Mouse (Mus musculus): Measurements from ENCODE around the gene Rnh1. TPM values are rescaled to one million over a fixed set of nuclear protein-coding genes. Genes with fewer than 3 reads are reported as not detected.
A peak's percentile ranks its signal among the peaks of the same experiment; 100 is the strongest.

Rnh1 gene
- polyA plus RNA-seq, 1 experiment from 2014 or later: 49.5 TPM

GRCm38 (mm10) chr7:141215101-141215879 lies 42.6 kb upstream of the Rnh1 start, which contains the start of gene Rassf7:
Gene Rassf7, plus strand, starts transcription at chr7:141215860.
- H3K9ac ChIP-seq: peak within 1 kb of the TSS; percentile 65
- no peaks in the 10 kb centered on the region for H3K36me3 ChIP-seq
- no peaks in the 10 kb centered on the region for H3K9me3 ChIP-seq
- peaks cover 20% of the 10 kb centered on the region for H3K4me1 ChIP-seq (replicated peaks)
- under 1% methylated on average over 41 of the region's 41 CpGs for WGBS
- peak within 1 kb of the TSS; percentile 65 for H3K4me3 ChIP-seq
- no peaks in the 10 kb centered on the region for H3K27me3 ChIP-seq
- H3K27ac ChIP-seq (replicated peaks): peak within 1 kb of the TSS; percentile 69
- ATAC-seq (ENCODE audit: low FRiP score, low read depth): peak; percentile 96
- H3K4me2 ChIP-seq: peak within 1 kb of the TSS; percentile 98

GRCm38 (mm10) chr7:141214310-141214709 lies 41.7 kb upstream of the Rnh1 start:
- Histone ChIP-seq H3K27ac (replicated peaks) (no peak overlapping the region), H3K4me1 (replicated peaks) (peaks cover 20% of the 10 kb centered on the region), H3K27me3 (no peaks in the 10 kb centered on the region), H3K4me3 (no peak overlapping the region), H3K4me2 (no peak overlapping the region), H3K9ac (no peak overlapping the region), H3K9me3 (no peaks in the 10 kb centered on the region), H3K36me3 (no peaks in the 10 kb centered on the region)
- WGBS: 83% methylated on average over 3 of the region's 3 CpGs
- no peak for ATAC-seq (ENCODE audit: low FRiP score, low read depth)

GRCm38 (mm10) chr7:141213605-141214235 lies 41.1 kb upstream of the Rnh1 start, which contains the start of gene Lmntd2:
Gene Lmntd2, minus strand, starts transcription at chr7:141214080.
- 96% methylated on average over 11 of the region's 11 CpGs for WGBS
- H3K36me3 ChIP-seq: no peaks in the 10 kb centered on the region
- H3K9me3 ChIP-seq: no peaks in the 10 kb centered on the region
- H3K4me1 ChIP-seq (replicated peaks): peaks cover 20% of the 10 kb centered on the region
- no peak for ATAC-seq (ENCODE audit: low FRiP score, low read depth)
- H3K9ac ChIP-seq: 0 out of 2 replicates have a peak within 1 kb of the TSS, but pooled peaks have one; percentile 65
- peak within 1 kb of the TSS; percentile 65 for H3K4me3 ChIP-seq
- no peaks in the 10 kb centered on the region for H3K27me3 ChIP-seq
- peak within 1 kb of the TSS; percentile 54 for H3K27ac ChIP-seq (replicated peaks)
- H3K4me2 ChIP-seq: peak within 1 kb of the TSS; percentile 98

- Histone ChIP-seq H3K27ac (replicated peaks) (no peak overlapping the region), H3K36me3 (no peaks in the 10 kb centered on the region), H3K4me2 (no peak overlapping the region), H3K4me1 (replicated peaks) (peaks cover 20% of the 10 kb centered on the region), H3K9me3 (no peaks in the 10 kb centered on the region), H3K9ac (no peak overlapping the region), H3K4me3 (no peak overlapping the region), H3K27me3 (no peaks in the 10 kb centered on the region)
- WGBS: 92% methylated on average over 3 of the region's 3 CpGs
- ATAC-seq (ENCODE audit: low FRiP score, low read depth): no peak
These were observed 40.5 kb upstream of the Rnh1 start for GRCm38 (mm10) chr7:141213133-141213532.

GRCm38 (mm10) chr7:141210606-141211131 lies 38.0 kb upstream of the Rnh1 start:
- H3K4me1 ChIP-seq (replicated peaks): peaks cover 6% of the 10 kb centered on the region

GRCm38 (mm10) chr7:141210137-141210536 lies 37.5 kb upstream of the Rnh1 start:
- no peaks in the 10 kb centered on the region for H3K36me3 ChIP-seq
- ATAC-seq (ENCODE audit: low FRiP score, low read depth): no peak
- no peak overlapping the region for H3K9ac ChIP-seq
- H3K4me2 ChIP-seq: no peak overlapping the region
- no peak overlapping the region for H3K4me3 ChIP-seq
- no peak overlapping the region for H3K27ac ChIP-seq (replicated peaks)
- H3K4me1 ChIP-seq (replicated peaks): peaks cover 5% of the 10 kb centered on the region
- 87% methylated on average over 12 of the region's 12 CpGs for WGBS
- no peaks in the 10 kb centered on the region for H3K27me3 ChIP-seq
- no peaks in the 10 kb centered on the region for H3K9me3 ChIP-seq

More at GRCm38 (mm10) chr7:141210606-141211131, 38.0 kb upstream of the Rnh1 start:
- H3K27me3 ChIP-seq: no peaks in the 10 kb centered on the region
- no peak overlapping the region for H3K9ac ChIP-seq
- H3K4me3 ChIP-seq: no peak overlapping the region
- no peaks in the 10 kb centered on the region for H3K36me3 ChIP-seq
- no peaks in the 10 kb centered on the region for H3K9me3 ChIP-seq
- no peak overlapping the region for H3K4me2 ChIP-seq
- no peak for ATAC-seq (ENCODE audit: low FRiP score, low read depth)
- WGBS: 91% methylated on average over 14 of the region's 14 CpGs
- H3K27ac ChIP-seq (replicated peaks): no peak overlapping the region

- Histone ChIP-seq H3K4me2 (no peak overlapping the region), H3K36me3 (no peaks in the 10 kb centered on the region), H3K27me3 (no peaks in the 10 kb centered on the region), H3K4me3 (no peak overlapping the region), H3K9ac (no peak overlapping the region), H3K9me3 (no peaks in the 10 kb centered on the region), H3K4me1 (replicated peaks) (no peaks in the 10 kb centered on the region), H3K27ac (replicated peaks) (no peak overlapping the region)
- no peak for ATAC-seq (ENCODE audit: low FRiP score, low read depth)
- WGBS: 84% methylated on average over 3 of the region's 3 CpGs
These were observed 36.9 kb upstream of the Rnh1 start for GRCm38 (mm10) chr7:141209526-141209925.

GRCm38 (mm10) chr7:141206182-141206937 lies 33.7 kb upstream of the Rnh1 start:
- no peak overlapping the region for H3K9ac ChIP-seq
- no peaks in the 10 kb centered on the region for H3K4me1 ChIP-seq (replicated peaks)
- no peaks in the 10 kb centered on the region for H3K9me3 ChIP-seq
- no peak overlapping the region for H3K4me3 ChIP-seq
- H3K27ac ChIP-seq (replicated peaks): no peak overlapping the region
- no peaks in the 10 kb centered on the region for H3K36me3 ChIP-seq
- no peak overlapping the region for H3K4me2 ChIP-seq
- no peaks in the 10 kb centered on the region for H3K27me3 ChIP-seq
- ATAC-seq (ENCODE audit: low FRiP score, low read depth): 0 out of 2 replicates have a peak, but pooled peaks have one; percentile 31
- 94% methylated on average over 18 of the region's 18 CpGs for WGBS

- no peak overlapping the region for H3K27ac ChIP-seq (replicated peaks)
- H3K4me2 ChIP-seq: no peak overlapping the region
- H3K36me3 ChIP-seq: no peaks in the 10 kb centered on the region
- H3K9me3 ChIP-seq: no peaks in the 10 kb centered on the region
- no peaks in the 10 kb centered on the region for H3K27me3 ChIP-seq
- no peak overlapping the region for H3K9ac ChIP-seq
- 93% methylated on average over 5 of the region's 5 CpGs for WGBS
- ATAC-seq (ENCODE audit: low FRiP score, low read depth): no peak
- H3K4me3 ChIP-seq: no peak overlapping the region
- no peaks in the 10 kb centered on the region for H3K4me1 ChIP-seq (replicated peaks)
These were observed 32.8 kb upstream of the Rnh1 start for GRCm38 (mm10) chr7:141205504-141205903.

GRCm38 (mm10) chr7:141204546-141204945 lies 31.9 kb upstream of the Rnh1 start:
- H3K4me3 ChIP-seq: no peak overlapping the region
- 81% methylated on average over 3 of the region's 3 CpGs for WGBS
- H3K27me3 ChIP-seq: no peaks in the 10 kb centered on the region
- H3K9me3 ChIP-seq: no peaks in the 10 kb centered on the region
- H3K27ac ChIP-seq (replicated peaks): no peak overlapping the region
- no peak overlapping the region for H3K9ac ChIP-seq
- no peaks in the 10 kb centered on the region for H3K36me3 ChIP-seq
- ATAC-seq (ENCODE audit: low FRiP score, low read depth): no peak
- H3K4me1 ChIP-seq (replicated peaks): no peaks in the 10 kb centered on the region
- no peak overlapping the region for H3K4me2 ChIP-seq

GRCm38 (mm10) chr7:141198121-141198520 lies 25.5 kb upstream of the Rnh1 start:
- Histone ChIP-seq H3K36me3 (no peaks in the 10 kb centered on the region), H3K4me3 (no peak overlapping the region), H3K4me2 (no peak overlapping the region), H3K9me3 (no peaks in the 10 kb centered on the region), H3K9ac (no peak overlapping the region), H3K27ac (replicated peaks) (no peak overlapping the region), H3K27me3 (no peaks in the 10 kb centered on the region), H3K4me1 (replicated peaks) (peaks cover 15% of the 10 kb centered on the region)
- 96% methylated on average over 4 of the region's 4 CpGs for WGBS
- ATAC-seq (ENCODE audit: low FRiP score, low read depth): no peak
